Mouse (Mus musculus): ENCODE data around the gene Neurl1b. TPM values are rescaled to one million over a fixed set of nuclear protein-coding genes. Genes with fewer than 3 reads are reported as not detected.

Gene Neurl1b
- polyA plus RNA-seq, 1 experiment from 2014 or later: 1.5 TPM

DNA sequence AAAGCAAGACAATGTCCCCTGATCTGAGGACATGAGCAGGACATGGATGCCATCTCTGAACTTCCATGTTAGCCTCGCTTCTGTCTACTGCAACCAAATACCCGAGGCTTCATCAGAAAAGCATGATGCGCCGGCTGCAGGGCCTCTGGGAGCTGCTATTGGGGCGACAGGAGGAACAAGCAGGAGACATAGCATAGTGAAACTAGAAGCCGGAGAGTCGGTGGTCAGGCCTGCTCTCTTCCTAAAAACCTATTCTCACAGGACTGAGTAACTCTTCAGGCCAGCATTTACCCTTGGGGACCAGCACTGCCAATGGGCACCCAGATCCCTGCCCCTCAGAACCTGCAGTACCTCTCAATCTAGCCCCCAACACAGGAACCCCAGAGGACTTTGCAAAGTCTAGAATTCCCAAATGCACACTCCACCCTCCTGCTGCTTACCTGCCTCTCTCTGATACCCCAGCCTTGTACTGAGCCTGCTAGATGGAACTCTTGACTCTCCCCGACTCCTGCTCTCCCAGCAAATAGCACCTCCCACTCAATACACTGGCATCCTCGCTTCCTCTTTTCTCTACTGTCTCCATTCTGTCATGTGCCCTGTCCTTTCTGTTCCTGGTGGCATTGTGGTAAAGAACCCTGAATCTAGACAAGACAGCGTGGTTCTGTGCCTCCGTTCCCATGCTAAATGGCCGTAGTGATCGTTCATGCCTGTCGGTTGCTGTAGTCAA is 22.6 kb downstream of the Neurl1b start:
- no peak overlapping the region for H3K4me2 ChIP-seq (ENCODE audit: low read depth, low read length)
- no peak overlapping the region for H3K4me3 ChIP-seq (ENCODE audit: low read length)
- H3K9me3 ChIP-seq (ENCODE audit: control insufficient read depth, low read length): no peaks in the 10 kb centered on the region
- H3K27ac ChIP-seq (ENCODE audit: low read length): no peak overlapping the region
- peaks cover 12% of the 10 kb centered on the region; the same call in 1 of the 2 replicates for H3K4me1 ChIP-seq (ENCODE audit: control insufficient read depth, insufficient read depth, low read length)
- 88% methylated on average over 14 of the region's 14 CpGs for WGBS
- ATAC-seq: no peak
- H3K9ac ChIP-seq (ENCODE audit: low read depth, low read length): no peak overlapping the region
- peaks cover 19% of the 10 kb centered on the region for H3K27me3 ChIP-seq (replicated peaks; ENCODE audit: control insufficient read depth, insufficient read depth, low read length)
- H3K36me3 ChIP-seq (ENCODE audit: control insufficient read depth, insufficient read depth, low read length): peaks cover 9% of the 10 kb centered on the region; the same call in 1 of the 2 replicates

DNA sequence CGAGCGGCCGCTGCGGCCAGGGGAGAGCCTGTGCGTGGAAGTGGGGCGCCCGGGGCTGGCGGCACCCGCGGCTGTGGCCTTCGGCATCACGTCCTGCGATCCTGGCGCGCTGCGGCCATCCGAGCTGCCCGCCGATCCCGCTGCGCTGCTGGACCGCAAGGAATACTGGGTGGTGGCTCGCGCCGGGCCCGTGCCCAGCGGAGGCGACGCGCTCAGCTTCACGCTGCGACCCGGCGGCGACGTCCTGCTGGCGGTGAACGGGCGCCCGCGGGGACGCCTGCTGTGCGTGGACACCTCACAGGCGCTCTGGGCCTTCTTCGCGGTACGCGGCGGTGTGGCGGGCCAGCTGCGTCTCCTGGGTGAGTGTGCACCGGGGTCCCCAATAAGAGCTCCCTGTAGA is 24.4 kb downstream of the Neurl1b start:
- H3K4me3 ChIP-seq (ENCODE audit: low read length): peak overlapping the region; percentile 42
- 21% methylated on average over 51 of the region's 52 CpGs for WGBS
- no peaks in the 10 kb centered on the region for H3K9me3 ChIP-seq (ENCODE audit: control insufficient read depth, low read length)
- ATAC-seq: no peak
- H3K4me1 ChIP-seq (ENCODE audit: control insufficient read depth, insufficient read depth, low read length): 0 out of 2 replicates have a peak, but pooled peaks cover 4% of the 10 kb centered on the region
- H3K4me2 ChIP-seq (ENCODE audit: low read depth, low read length): peak overlapping the region; percentile 59
- H3K36me3 ChIP-seq (ENCODE audit: control insufficient read depth, insufficient read depth, low read length): peaks cover 5% of the 10 kb centered on the region; the same call in 1 of the 2 replicates
- peak overlapping the region; percentile 37; the same call in 1 of the 2 replicates for H3K9ac ChIP-seq (ENCODE audit: low read depth, low read length)
- H3K27ac ChIP-seq (ENCODE audit: low read length): no peak overlapping the region
- peaks cover 19% of the 10 kb centered on the region for H3K27me3 ChIP-seq (replicated peaks; ENCODE audit: control insufficient read depth, insufficient read depth, low read length)

DNA sequence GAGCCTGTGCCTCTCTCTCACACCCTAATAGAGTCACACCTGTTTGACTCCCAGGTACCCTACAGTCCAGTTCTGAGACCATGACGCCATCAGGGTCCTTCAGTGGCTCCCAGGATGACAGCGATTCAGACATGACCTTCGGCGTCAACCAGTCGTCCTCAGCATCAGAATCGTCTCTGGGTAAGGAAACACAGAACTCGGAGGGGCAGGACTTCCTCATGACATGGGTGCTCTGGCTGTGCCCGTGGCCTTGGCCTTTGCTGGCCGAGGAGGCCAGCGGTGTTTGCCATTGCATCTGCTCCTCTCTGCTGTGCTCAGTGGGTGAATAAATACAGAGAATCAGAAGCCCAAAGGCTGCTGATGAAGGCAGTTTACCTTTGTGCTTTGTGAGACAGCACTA is 26.4 kb downstream of the Neurl1b start:
- WGBS: 90% methylated on average over 10 of the region's 10 CpGs
- Histone ChIP-seq H3K36me3 (ENCODE audit: control insufficient read depth, insufficient read depth, low read length) (peaks cover 5% of the 10 kb centered on the region; the same call in 1 of the 2 replicates), H3K9ac (ENCODE audit: low read depth, low read length) (no peak overlapping the region), H3K27me3 (replicated peaks; ENCODE audit: control insufficient read depth, insufficient read depth, low read length) (peaks cover 19% of the 10 kb centered on the region), H3K9me3 (ENCODE audit: control insufficient read depth, low read length) (no peaks in the 10 kb centered on the region), H3K4me1 (ENCODE audit: control insufficient read depth, insufficient read depth, low read length) (0 out of 2 replicates have a peak, but pooled peaks cover 4% of the 10 kb centered on the region), H3K27ac (ENCODE audit: low read length) (no peak overlapping the region), H3K4me2 (ENCODE audit: low read depth, low read length) (no peak overlapping the region), H3K4me3 (ENCODE audit: low read length) (no peak overlapping the region)
- no peak for ATAC-seq

DNA sequence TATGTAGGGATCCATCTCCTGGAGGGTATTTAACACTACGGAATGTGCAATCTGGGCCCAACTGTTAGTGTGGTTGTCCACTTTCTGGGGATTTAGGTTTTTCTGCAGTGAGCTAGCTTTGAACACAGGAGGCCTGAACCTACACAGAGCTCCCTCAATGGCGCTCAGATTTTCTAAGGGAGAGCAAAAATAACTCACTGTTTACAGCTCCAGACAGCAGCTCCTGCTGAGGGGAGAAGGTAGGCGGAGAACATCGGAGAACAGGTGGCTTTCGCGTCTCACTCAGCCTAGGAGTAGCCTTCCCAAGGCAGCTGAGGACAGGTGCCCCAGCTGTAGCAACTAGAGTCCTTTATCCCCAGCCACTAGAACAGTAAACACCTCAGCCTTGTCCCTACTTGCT is 27.6 kb downstream of the Neurl1b start:
- Histone ChIP-seq H3K4me3 (ENCODE audit: low read length) (no peak overlapping the region), H3K4me1 (ENCODE audit: control insufficient read depth, insufficient read depth, low read length) (0 out of 2 replicates have a peak, but pooled peaks cover 4% of the 10 kb centered on the region), H3K36me3 (ENCODE audit: control insufficient read depth, insufficient read depth, low read length) (peaks cover 6% of the 10 kb centered on the region), H3K27ac (ENCODE audit: low read length) (no peak overlapping the region), H3K27me3 (replicated peaks; ENCODE audit: control insufficient read depth, insufficient read depth, low read length) (peaks cover 19% of the 10 kb centered on the region), H3K9ac (ENCODE audit: low read depth, low read length) (no peak overlapping the region), H3K9me3 (ENCODE audit: control insufficient read depth, low read length) (no peaks in the 10 kb centered on the region), H3K4me2 (ENCODE audit: low read depth, low read length) (no peak overlapping the region)
- ATAC-seq: no peak
- WGBS: 92% methylated on average over 6 of the region's 6 CpGs

DNA sequence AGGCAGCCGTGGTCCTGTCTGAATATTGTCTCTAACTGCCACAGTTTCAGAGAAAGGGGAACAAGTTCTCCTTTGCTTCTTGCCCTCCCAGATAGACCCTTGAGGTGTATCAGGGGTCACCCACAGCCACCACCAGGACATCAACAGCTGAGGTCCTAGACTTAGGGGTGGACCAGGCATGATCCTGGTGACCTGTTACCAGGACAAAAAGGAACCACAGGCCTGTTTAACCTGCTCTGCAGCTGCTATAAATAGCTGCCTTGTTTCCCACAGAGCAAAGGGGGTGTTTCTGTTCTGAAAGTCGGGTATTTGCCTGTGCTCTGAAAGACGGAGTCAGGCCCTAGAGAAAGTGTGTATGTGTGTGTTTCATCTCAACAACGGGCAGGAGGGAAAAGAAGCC is 29.2 kb downstream of the Neurl1b start:
- H3K9ac ChIP-seq (ENCODE audit: low read depth, low read length): no peak overlapping the region
- peaks cover 3% of the 10 kb centered on the region for H3K27me3 ChIP-seq (replicated peaks; ENCODE audit: control insufficient read depth, insufficient read depth, low read length)
- H3K4me2 ChIP-seq (ENCODE audit: low read depth, low read length): no peak overlapping the region
- 56% methylated on average over 4 of the region's 4 CpGs for WGBS
- H3K36me3 ChIP-seq (ENCODE audit: control insufficient read depth, insufficient read depth, low read length): peaks cover 9% of the 10 kb centered on the region
- no peaks in the 10 kb centered on the region for H3K9me3 ChIP-seq (ENCODE audit: control insufficient read depth, low read length)
- 0 out of 2 replicates have a peak, but pooled peaks cover 3% of the 10 kb centered on the region for H3K4me1 ChIP-seq (ENCODE audit: control insufficient read depth, insufficient read depth, low read length)
- H3K4me3 ChIP-seq (ENCODE audit: low read length): no peak overlapping the region
- no peak for ATAC-seq
- no peak overlapping the region for H3K27ac ChIP-seq (ENCODE audit: low read length)

DNA sequence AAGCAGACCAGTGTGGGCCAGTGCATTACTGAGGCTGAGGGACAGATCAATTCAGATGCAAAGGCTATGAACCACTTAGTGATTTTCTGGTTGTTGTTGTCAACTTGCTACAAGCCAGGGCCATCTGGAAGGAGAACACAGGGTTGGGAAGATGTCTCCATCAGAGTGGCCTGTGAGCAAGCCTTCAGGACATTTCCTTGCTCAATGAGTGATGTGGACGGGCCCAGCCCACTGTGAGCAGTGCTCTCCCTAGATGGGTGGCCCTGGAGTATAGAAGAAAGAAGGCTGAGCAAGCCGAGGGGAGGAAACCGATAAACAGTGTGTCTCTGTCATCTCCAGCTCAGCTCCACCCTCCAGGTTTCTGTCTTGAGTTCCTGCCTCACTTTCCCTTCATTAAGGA is 34.8 kb downstream of the Neurl1b start:
- 71% methylated on average over 3 of the region's 3 CpGs for WGBS
- H3K27ac ChIP-seq (ENCODE audit: low read length): no peak overlapping the region
- peaks cover 3% of the 10 kb centered on the region; the same call in 1 of the 2 replicates for H3K4me1 ChIP-seq (ENCODE audit: control insufficient read depth, insufficient read depth, low read length)
- H3K9me3 ChIP-seq (ENCODE audit: control insufficient read depth, low read length): no peaks in the 10 kb centered on the region
- H3K27me3 ChIP-seq (replicated peaks; ENCODE audit: control insufficient read depth, insufficient read depth, low read length): no peaks in the 10 kb centered on the region
- no peak for ATAC-seq
- peaks cover 3% of the 10 kb centered on the region; the same call in 1 of the 2 replicates for H3K36me3 ChIP-seq (ENCODE audit: control insufficient read depth, insufficient read depth, low read length)
- H3K9ac ChIP-seq (ENCODE audit: low read depth, low read length): no peak overlapping the region
- no peak overlapping the region for H3K4me3 ChIP-seq (ENCODE audit: low read length)
- H3K4me2 ChIP-seq (ENCODE audit: low read depth, low read length): no peak overlapping the region

DNA sequence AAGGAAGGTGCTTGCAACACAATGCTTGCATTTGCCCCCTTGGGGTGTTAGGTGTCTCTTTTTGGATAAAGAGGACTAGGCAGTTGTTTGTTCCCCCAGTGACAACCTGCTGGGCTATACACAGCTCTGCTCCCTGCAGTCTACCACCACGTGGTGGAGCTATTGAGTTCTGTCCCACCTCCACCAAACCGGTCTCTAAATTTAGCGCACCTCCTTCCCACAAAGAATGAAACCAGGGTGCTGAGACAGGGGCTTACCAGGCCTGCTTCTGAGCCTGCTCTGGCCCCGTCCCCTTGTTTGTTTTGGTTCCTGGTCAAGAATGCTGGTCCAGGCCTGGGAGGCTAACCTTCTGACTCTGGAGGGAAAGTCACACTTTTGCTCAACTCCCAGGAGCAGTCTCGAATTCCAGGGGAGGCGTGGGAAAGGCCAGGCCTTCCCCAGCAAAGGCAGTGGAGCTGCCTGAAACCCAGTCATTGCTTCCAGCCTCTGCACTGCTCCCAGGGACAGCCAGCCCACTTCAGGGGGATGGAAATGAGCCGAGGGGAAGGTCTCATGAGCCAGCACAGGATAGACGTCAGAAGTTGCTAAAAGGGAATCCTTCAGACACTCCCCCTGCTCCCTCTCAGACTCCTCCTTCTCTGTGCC is 37.1 kb downstream of the Neurl1b start:
- WGBS: 27% methylated on average over 8 of the region's 8 CpGs
- Histone ChIP-seq H3K4me3 (ENCODE audit: low read length) (no peak overlapping the region), H3K27ac (ENCODE audit: low read length) (peak overlapping the region; percentile 6; the same call in 1 of the 2 replicates), H3K36me3 (ENCODE audit: control insufficient read depth, insufficient read depth, low read length) (peaks cover 3% of the 10 kb centered on the region; the same call in 1 of the 2 replicates), H3K27me3 (replicated peaks; ENCODE audit: control insufficient read depth, insufficient read depth, low read length) (no peaks in the 10 kb centered on the region), H3K4me2 (ENCODE audit: low read depth, low read length) (no peak overlapping the region), H3K4me1 (ENCODE audit: control insufficient read depth, insufficient read depth, low read length) (peaks cover 3% of the 10 kb centered on the region; the same call in 1 of the 2 replicates), H3K9ac (ENCODE audit: low read depth, low read length) (peak overlapping the region; percentile 3; the same call in 1 of the 2 replicates), H3K9me3 (ENCODE audit: control insufficient read depth, low read length) (no peaks in the 10 kb centered on the region)
- ATAC-seq: peak; percentile 51

DNA sequence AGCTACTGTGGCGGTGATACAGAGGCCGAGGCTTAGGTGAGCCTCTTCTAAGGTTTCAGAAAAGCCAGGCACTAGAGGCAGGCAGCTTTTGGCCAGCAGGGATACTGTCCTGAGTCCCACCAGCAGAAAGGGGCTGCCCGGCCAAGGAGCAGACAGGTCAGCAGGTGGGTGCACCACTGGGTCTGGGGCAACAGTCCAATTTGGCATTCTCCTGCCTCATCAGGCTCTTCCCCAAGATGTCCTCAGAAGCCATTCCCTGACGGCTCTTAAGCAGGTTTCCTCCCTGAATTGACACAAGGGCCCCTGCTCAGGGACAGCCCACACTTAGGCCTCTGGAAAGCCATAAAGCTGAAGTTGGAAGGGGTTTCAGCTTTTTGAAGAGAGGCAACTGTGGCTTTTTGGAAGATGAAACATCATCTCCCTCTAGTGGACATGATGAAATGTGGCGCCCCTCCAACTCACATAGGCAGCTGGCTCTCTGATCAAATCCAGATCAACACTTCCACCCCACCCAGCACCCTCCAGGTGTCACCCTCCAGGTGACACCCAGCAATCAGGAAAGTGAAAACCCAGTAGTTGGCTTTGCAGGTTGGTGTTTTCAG is 37.8 kb downstream of the Neurl1b start:
- Histone ChIP-seq H3K9me3 (ENCODE audit: control insufficient read depth, low read length) (no peaks in the 10 kb centered on the region), H3K4me3 (ENCODE audit: low read length) (no peak overlapping the region), H3K4me1 (ENCODE audit: control insufficient read depth, insufficient read depth, low read length) (peaks cover 6% of the 10 kb centered on the region; the same call in 1 of the 2 replicates), H3K4me2 (ENCODE audit: low read depth, low read length) (no peak overlapping the region), H3K27ac (ENCODE audit: low read length) (peak overlapping the region; percentile 6; the same call in 1 of the 2 replicates), H3K9ac (ENCODE audit: low read depth, low read length) (no peak overlapping the region), H3K27me3 (replicated peaks; ENCODE audit: control insufficient read depth, insufficient read depth, low read length) (no peaks in the 10 kb centered on the region), H3K36me3 (ENCODE audit: control insufficient read depth, insufficient read depth, low read length) (no peaks in the 10 kb centered on the region)
- 62% methylated on average over 5 of the region's 5 CpGs for WGBS
- ATAC-seq: peak; percentile 41; the same call in 1 of the 2 replicates

DNA sequence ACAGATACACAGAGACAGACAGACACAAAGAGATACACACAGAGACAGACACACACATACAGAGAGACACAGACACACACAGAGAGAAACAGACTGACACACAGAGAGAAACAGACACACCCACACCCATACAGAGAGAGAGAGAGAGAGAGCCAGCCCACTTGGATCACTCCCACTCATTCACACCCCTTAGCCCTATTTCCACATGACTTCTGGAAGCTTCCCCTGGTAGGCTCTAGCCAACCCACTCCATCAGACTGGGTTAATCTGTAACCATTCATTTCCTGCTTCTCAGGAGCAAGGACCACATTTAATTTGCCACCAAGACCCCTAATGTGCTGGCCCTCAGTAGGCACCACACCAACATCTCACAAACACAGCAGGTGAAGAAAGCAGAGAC is 42.9 kb downstream of the Neurl1b start:
- Histone ChIP-seq H3K36me3 (ENCODE audit: control insufficient read depth, insufficient read depth, low read length) (no peaks in the 10 kb centered on the region), H3K4me1 (ENCODE audit: control insufficient read depth, insufficient read depth, low read length) (peaks cover 5% of the 10 kb centered on the region; the same call in 1 of the 2 replicates), H3K4me2 (ENCODE audit: low read depth, low read length) (no peak overlapping the region), H3K27ac (ENCODE audit: low read length) (no peak overlapping the region), H3K4me3 (ENCODE audit: low read length) (no peak overlapping the region), H3K27me3 (replicated peaks; ENCODE audit: control insufficient read depth, insufficient read depth, low read length) (0 out of 2 replicates have a peak, but pooled peaks cover 4% of the 10 kb centered on the region), H3K9ac (ENCODE audit: low read depth, low read length) (no peak overlapping the region), H3K9me3 (ENCODE audit: control insufficient read depth, low read length) (no peaks in the 10 kb centered on the region)
- ATAC-seq: peak; percentile 53; the same call in 1 of the 2 replicates

Data from intestine, embryonic 16.5 days (tissue).